Mouse (Mus musculus) neural tube, embryonic 11.5 days (tissue): ENCODE data around the gene Immt. TPM values are rescaled to one million over a fixed set of nuclear protein-coding genes. Genes with fewer than 3 reads are reported as not detected.
"Not testable (repeated sequence)": the region's sequence is repeated elsewhere in the genome, so short reads cannot be mapped to it uniquely, and the experiment has no call there.

Experiments used
- ATAC-seq: fragments of 200-750 bp; cut with Nextera tagmentation; 2 replicates; pipeline ENCODE4 v1.8.0; 2017; ENCODE audit warnings: moderate number of reproducible peaks, mild to moderate bottlenecking, moderate TSS enrichment, moderate library complexity; ENCODE audit not compliant: insufficient read depth, low FRiP score, low TSS enrichment
- DNase-seq: peaks from one replicate; pipeline ENCODE4 v3.0.0-alpha.2; 2015; ENCODE audit warnings: low spot score
- H3K27ac ChIP-seq: fragments of 300-500 bp; sonication (generic); 2 replicates; pipeline ENCODE4 v1.5.1; 2014; ENCODE audit warnings: low read depth, mild to moderate bottlenecking, low read length
- H3K27me3 ChIP-seq: fragments of 300-500 bp; sonication (generic); 2 replicates; pipeline ENCODE4 v1.6.1; 2014; ENCODE audit warnings: mild to moderate bottlenecking, low read length, mixed read lengths; ENCODE audit not compliant: control insufficient read depth, insufficient read depth
- H3K36me3 ChIP-seq: fragments of 300-500 bp; sonication (generic); 2 replicates; pipeline ENCODE4 v1.6.1; 2014; ENCODE audit warnings: mild to moderate bottlenecking, low read length, moderate library complexity, mixed read lengths; ENCODE audit not compliant: control insufficient read depth, insufficient read depth
- H3K4me1 ChIP-seq: fragments of 300-500 bp; sonication (generic); 2 replicates; pipeline ENCODE4 v1.6.1; 2014; ENCODE audit warnings: low read length, mixed read lengths; ENCODE audit not compliant: control insufficient read depth, insufficient read depth
- H3K4me2 ChIP-seq: fragments of 300-500 bp; sonication (generic); 2 replicates; pipeline ENCODE4 v1.6.1; 2014; ENCODE audit warnings: low read depth, mild to moderate bottlenecking, moderate library complexity
- H3K4me3 ChIP-seq: fragments of 300-500 bp; sonication (generic); 2 replicates; pipeline ENCODE4 v1.5.1; 2014; ENCODE audit warnings: low read depth, low read length
- H3K9ac ChIP-seq: fragments of 300-500 bp; sonication (generic); 2 replicates; pipeline ENCODE4 v1.6.1; 2014; ENCODE audit warnings: mild to moderate bottlenecking, low read length
- H3K9me3 ChIP-seq: fragments of 300-500 bp; sonication (generic); 2 replicates; pipeline ENCODE4 v1.6.1; 2016; ENCODE audit warnings: low read length; ENCODE audit not compliant: control insufficient read depth
- WGBS: fragments of 180-500 bp; shearing (Covaris S2); extraction: QIAGEN DNeasy Blood & Tissue Kit; methylation state at CpG from one replicate; pipeline ENCODE4 v1.1.7; 2014; 5-methylcytosine and 5-hydroxymethylcytosine counted together
- polyA plus RNA-seq: library from polyadenylated mRNA; unstranded; fragments of >200 nt; fragmentation: Nextera tagmentation; extraction: Ambion mirVana; gene quantifications from 2 replicates; pipeline ENCODE4 v1.2.1, GENCODE M21; 2014

Immt gene
- polyA plus RNA-seq, 1 experiment from 2014 or later = 220 TPM

DNA sequence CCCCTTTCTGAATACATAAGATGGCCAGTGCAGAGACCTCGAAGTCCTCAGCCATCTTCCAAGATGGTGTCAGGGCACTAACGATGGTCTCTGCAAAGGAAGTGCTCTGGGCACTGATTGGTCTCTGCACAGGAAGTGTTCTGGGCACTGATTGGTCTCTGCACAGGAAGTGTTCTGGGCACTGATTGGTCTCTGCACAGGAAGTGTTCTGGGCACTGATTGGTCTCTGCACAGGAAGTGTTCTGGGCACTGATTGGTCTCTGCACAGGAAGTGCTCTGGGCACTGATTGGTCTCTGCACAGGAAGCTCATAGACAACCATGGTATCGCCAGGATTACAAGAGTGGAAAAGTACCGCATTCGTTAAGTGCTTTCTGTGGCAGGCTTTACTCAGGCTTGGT, 94.1 kb downstream of the Immt start:
- peaks cover 11% of the 10 kb centered on the region for H3K36me3 ChIP-seq
- H3K9ac ChIP-seq, H3K9me3 ChIP-seq, ATAC-seq, H3K4me1 ChIP-seq, H3K27ac ChIP-seq, H3K4me2 ChIP-seq, H3K4me3 ChIP-seq, DNase-seq, H3K27me3 ChIP-seq: not testable (repeated sequence)
- WGBS = 91% methylated on average over 5 of the region's 5 CpGs

Other genes with a start within 250 kb of the Immt start
- 59.7 and 61.1 TPM in 2 replicates for gene Kdm3a, start 198.3 kb upstream of the Immt start, polyA plus RNA-seq
- gene Reep1, start 123.8 kb upstream of the Immt start, polyA plus RNA-seq = 99.3 and 118 TPM in 2 replicates
- gene Mrpl35, start 4.4 kb upstream of the Immt start, polyA plus RNA-seq = 58.7 and 59.7 TPM in 2 replicates
- gene Ptcd3, start 77.4 kb downstream of the Immt start, polyA plus RNA-seq = 134 and 135 TPM in 2 replicates
- gene Polr1a, start 77.7 kb downstream of the Immt start, polyA plus RNA-seq = 28.9 and 29.3 TPM in 2 replicates